Mouse (Mus musculus): ENCODE measurements around the gene Tns1.

GRCm38 (mm10) chr1:74088569-74088968 lies 35.7 kb downstream of the Tns1 start:
- TF ChIP-seq CTCF (IDR thresholded peaks at IDR 0.05; ENCODE audit: control insufficient read depth, insufficient read depth, low read length) (no peak), POLR2A (IDR thresholded peaks at IDR 0.05; ENCODE audit: borderline replicate concordance, control insufficient read depth, low read depth, low read length) (no peak)

Data from bone marrow, adult 2 months (tissue).